Mouse (Mus musculus): Measurements from ENCODE around the gene Txndc11. TPM values are rescaled to one million over a fixed set of nuclear protein-coding genes. Genes with fewer than 3 reads are reported as not detected.
A peak's percentile ranks its signal among the peaks of the same experiment; 100 is the strongest.
"Not testable (repeated sequence)": the region's sequence is repeated elsewhere in the genome, so short reads cannot be mapped to it uniquely, and the experiment has no call there.

Txndc11 gene
- total RNA-seq (2021) = 10 to 100 TPM; 33.3 to 33.9 TPM

- peak; percentile 100 for DNase-seq (ENCODE audit: low spot score in 2 of 2)
- intact Hi-C loops (cut with DNase I) = loop anchor here (2.0 kb wide), 2 partner anchors 40 to 68 kb away; partner anchors contain the start of gene Litaf
Measured at GRCm38 (mm10) chr16:11134348-11135344, at the start of gene Txndc11. Gene Txndc11, minus strand, starts transcription at chr16:11134650.

- DNase-seq (ENCODE audit: low spot score in 2 of 2) = no peak
- intact Hi-C loops (cut with DNase I) = loop anchor here (2.0 to 5.0 kb wide), 3 partner anchors 25 to 305 kb away; partner anchors contain the start of gene Rsl1d1
Measured at GRCm38 (mm10) chr16:11177404-11177803, 43.0 kb upstream of the Txndc11 start.

GRCm38 (mm10) chr16:11176884-11177244 lies 42.4 kb upstream of the Txndc11 start:
- intact Hi-C loops (cut with DNase I) = loop anchor here (1.0 to 5.0 kb wide), 4 partner anchors 26 to 305 kb away; partner anchors contain the start of genes Gspt1 and Rsl1d1

GRCm38 (mm10) chr16:11176208-11176883 lies 41.9 kb upstream of the Txndc11 start, which contains the start of gene Zc3h7a:
Gene Zc3h7a, minus strand, starts transcription at chr16:11176393.
- DNase-seq (ENCODE audit: low spot score in 2 of 2) = peak; percentile 90 to 94
- intact Hi-C loops (cut with DNase I) = loop anchor here (1.0 to 5.0 kb wide), 4 partner anchors 26 to 304 kb away; partner anchors contain the start of genes Gspt1 and Rsl1d1

More at GRCm38 (mm10) chr16:11176884-11177244, 42.4 kb upstream of the Txndc11 start:
- DNase-seq (ENCODE audit: low spot score in 2 of 2) = no peak

- peak in 1 of 2 experiments; percentile 46 for DNase-seq (ENCODE audit: low spot score in 2 of 2)
- intact Hi-C loops (cut with DNase I) = loop anchor here (1.0 to 5.0 kb wide), 5 partner anchors 27 to 303 kb away; partner anchors contain the start of genes Gspt1, Rsl1d1 and Txndc11
Measured at GRCm38 (mm10) chr16:11175489-11176207, 41.2 kb upstream of the Txndc11 start.

GRCm38 (mm10) chr16:11175100-11175488 lies 40.6 kb upstream of the Txndc11 start:
- DNase-seq (ENCODE audit: low spot score in 2 of 2) = no peak
- intact Hi-C loops (cut with DNase I) = loop anchor here (2.0 to 5.0 kb wide), 3 partner anchors 40 to 303 kb away; partner anchors contain the start of gene Txndc11

- peak; percentile 37 to 59 for DNase-seq (ENCODE audit: low spot score in 2 of 2)
- intact Hi-C loops (cut with DNase I) = loop anchor here (2.0 to 5.0 kb wide), 3 partner anchors 40 to 302 kb away; partner anchors contain the start of gene Txndc11
Measured at GRCm38 (mm10) chr16:11174671-11175081, 40.2 kb upstream of the Txndc11 start.

GRCm38 (mm10) chr16:11171679-11172078 lies 37.2 kb upstream of the Txndc11 start:
- no peak for DNase-seq (ENCODE audit: low spot score in 2 of 2)
- intact Hi-C loops (cut with DNase I) = no loop called here

- DNase-seq (ENCODE audit: low spot score in 2 of 2) = peak; percentile 25 to 79
- intact Hi-C loops (cut with DNase I) = no loop called here
Measured at GRCm38 (mm10) chr16:11166431-11166830, 32.0 kb upstream of the Txndc11 start.

- no peak for DNase-seq (ENCODE audit: low spot score in 2 of 2)
- intact Hi-C loops (cut with DNase I) = no loop called here
Measured at GRCm38 (mm10) chr16:11164695-11165255, 30.3 kb upstream of the Txndc11 start.

- intact Hi-C loops (cut with DNase I); DNase-seq (ENCODE audit: low spot score in 2 of 2): not testable (repeated sequence)
Measured at GRCm38 (mm10) chr16:11157721-11158120, 23.3 kb upstream of the Txndc11 start.

- DNase-seq (ENCODE audit: low spot score in 2 of 2) = no peak
- intact Hi-C loops (cut with DNase I) = no loop called here
Measured at GRCm38 (mm10) chr16:11154500-11154899, 20.1 kb upstream of the Txndc11 start.

- DNase-seq (ENCODE audit: low spot score in 2 of 2) = peak; percentile 100
- intact Hi-C loops (cut with DNase I) = loop anchor here (10.0 kb wide), 1 partner anchor 271 kb away; no protein-coding TSS in a partner anchor
Measured at GRCm38 (mm10) chr16:11143706-11144483, 9.4 kb upstream of the Txndc11 start.

- peak in 1 of 2 experiments; percentile 15 for DNase-seq (ENCODE audit: low spot score in 2 of 2)
- intact Hi-C loops (cut with DNase I) = loop anchor here (2.0 kb wide), 2 partner anchors 41 to 67 kb away; partner anchors contain the start of gene Litaf
Measured at GRCm38 (mm10) chr16:11133476-11134347, 738 bp downstream of the Txndc11 start.

- intact Hi-C loops (cut with DNase I) = no loop called here
Measured at GRCm38 (mm10) chr16:11132839-11133238, 1.6 kb downstream of the Txndc11 start.

GRCm38 (mm10) chr16:11128301-11128700 lies 6.1 kb downstream of the Txndc11 start:
- no peak for DNase-seq (ENCODE audit: low spot score in 2 of 2)
- intact Hi-C loops (cut with DNase I) = no loop called here

More at GRCm38 (mm10) chr16:11132839-11133238, 1.6 kb downstream of the Txndc11 start:
- DNase-seq (ENCODE audit: low spot score in 2 of 2) = no peak

GRCm38 (mm10) chr16:11125371-11125770 lies 9.1 kb downstream of the Txndc11 start:
- intact Hi-C loops (cut with DNase I) = no loop called here
- DNase-seq (ENCODE audit: low spot score in 2 of 2) = no peak

Measured in left cerebral cortex, postnatal 25 days (tissue).